Mouse (Mus musculus): ENCODE results near the gene Cox5a. TPM values are rescaled to one million over a fixed set of nuclear protein-coding genes. Genes with fewer than 3 reads are reported as not detected.

Cox5a gene
- polyA plus RNA-seq, 1 experiment from 2014 or later: 770 TPM

DNA sequence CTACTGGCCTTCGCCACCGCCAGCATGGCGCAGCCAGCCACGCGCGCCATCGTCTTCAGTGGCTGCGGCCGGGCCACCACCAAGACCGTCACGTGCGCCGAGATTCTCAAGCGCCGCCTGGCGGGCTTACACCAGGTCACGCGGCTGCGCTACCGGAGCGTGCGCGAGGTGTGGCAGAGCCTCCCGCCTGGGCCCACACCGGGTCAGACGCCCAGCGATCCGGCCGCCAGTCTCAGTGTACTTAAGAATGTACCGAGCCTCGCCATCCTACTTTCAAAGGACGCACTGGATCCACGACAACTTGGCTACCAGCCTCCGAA lies 16.7 kb upstream of the Cox5a start:
- Histone ChIP-seq H3K4me2 (replicated peaks) (peak overlapping the region; percentile 80), H3K36me3 (no peaks in the 10 kb centered on the region), H3K4me1 (peaks cover 51% of the 10 kb centered on the region), H3K9ac (peak overlapping the region; percentile 47), H3K9me3 (no peaks in the 10 kb centered on the region), H3K4me3 (peak overlapping the region; percentile 36), H3K27me3 (replicated peaks) (peaks cover 64% of the 10 kb centered on the region), H3K27ac (no peak overlapping the region)
- ATAC-seq (ENCODE audit: low FRiP score, low read depth): peak; percentile 41; the same call in 1 of the 2 replicates
- 1% methylated on average over 34 of the region's 34 CpGs for WGBS

DNA sequence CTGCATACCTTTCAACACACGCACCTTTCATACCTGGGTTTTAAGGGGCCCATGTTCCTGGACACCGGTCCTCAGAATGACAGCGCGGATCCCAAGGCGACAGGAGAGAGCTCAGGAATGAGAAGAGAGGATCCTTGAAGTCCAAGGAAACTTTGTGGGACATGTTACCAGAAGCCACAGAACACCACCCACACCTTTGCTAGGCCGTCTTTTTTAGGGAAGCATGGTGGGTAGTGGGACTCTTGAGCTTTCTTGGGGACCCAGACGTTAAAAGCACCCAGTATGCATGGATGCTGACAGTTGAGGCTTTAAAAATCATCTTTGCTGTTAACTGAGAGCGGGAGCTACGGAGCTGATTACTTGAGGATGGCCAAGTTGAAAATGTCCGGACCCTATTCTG lies 16.2 kb upstream of the Cox5a start:
- peak overlapping the region; percentile 80 for H3K4me2 ChIP-seq (replicated peaks)
- H3K4me1 ChIP-seq: peaks cover 51% of the 10 kb centered on the region
- H3K9me3 ChIP-seq: no peaks in the 10 kb centered on the region
- peaks cover 60% of the 10 kb centered on the region for H3K27me3 ChIP-seq (replicated peaks)
- H3K4me3 ChIP-seq: no peak overlapping the region
- no peak for ATAC-seq (ENCODE audit: low FRiP score, low read depth)
- H3K36me3 ChIP-seq: no peaks in the 10 kb centered on the region
- 51% methylated on average over 10 of the region's 10 CpGs for WGBS
- no peak overlapping the region for H3K27ac ChIP-seq
- H3K9ac ChIP-seq: no peak overlapping the region

DNA sequence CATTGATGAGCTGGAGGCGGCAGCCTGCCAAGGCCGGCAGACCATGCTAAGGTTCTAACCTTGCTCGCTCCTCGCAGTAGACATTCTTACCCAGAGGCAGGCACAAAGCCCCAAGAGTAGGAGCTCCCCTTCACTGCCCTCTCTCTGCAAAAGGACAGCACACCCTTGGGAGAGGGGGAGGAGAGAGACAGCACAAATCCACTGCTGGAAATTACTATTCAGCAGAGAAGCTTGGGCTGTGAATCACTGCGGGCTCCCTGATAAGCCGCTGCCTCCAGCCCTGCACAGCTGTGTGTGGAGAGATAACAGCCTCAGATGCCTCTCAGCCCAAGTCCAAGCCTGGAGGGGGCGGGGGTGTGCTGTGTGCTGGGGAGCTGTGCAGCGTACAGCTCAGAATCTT lies 15.4 kb upstream of the Cox5a start:
- peak overlapping the region; percentile 14; the same call in 1 of the 2 replicates for H3K9ac ChIP-seq
- H3K4me2 ChIP-seq (replicated peaks): peak overlapping the region; percentile 80
- WGBS: 17% methylated on average over 8 of the region's 8 CpGs
- peak; percentile 57; the same call in 1 of the 2 replicates for ATAC-seq (ENCODE audit: low FRiP score, low read depth)
- no peak overlapping the region for H3K4me3 ChIP-seq
- H3K27me3 ChIP-seq (replicated peaks): peaks cover 52% of the 10 kb centered on the region
- peaks cover 51% of the 10 kb centered on the region for H3K4me1 ChIP-seq
- peak overlapping the region; percentile 18; the same call in 1 of the 2 replicates for H3K27ac ChIP-seq
- H3K9me3 ChIP-seq: no peaks in the 10 kb centered on the region
- no peaks in the 10 kb centered on the region for H3K36me3 ChIP-seq

DNA sequence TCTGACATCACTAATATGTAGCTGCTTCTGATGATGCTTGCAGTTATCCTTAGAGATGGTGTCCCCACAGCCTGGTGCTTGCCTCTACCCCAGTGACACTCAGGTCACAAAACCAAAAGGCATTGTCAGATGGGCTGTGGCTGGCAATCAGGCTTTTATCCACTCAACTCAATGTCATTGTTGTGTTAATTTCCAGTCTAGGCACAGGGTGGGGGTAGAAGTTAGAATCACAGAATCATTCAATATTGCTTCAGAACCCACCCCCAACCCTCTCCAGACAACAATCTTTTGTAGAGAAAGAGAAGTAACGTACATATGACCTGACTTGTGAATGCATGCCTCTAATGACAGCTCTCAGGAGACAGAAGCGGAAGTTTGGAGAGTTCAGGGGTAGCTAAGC lies 10.5 kb upstream of the Cox5a start:
- Histone ChIP-seq H3K4me2 (replicated peaks) (no peak overlapping the region), H3K9me3 (no peaks in the 10 kb centered on the region), H3K4me3 (no peak overlapping the region), H3K27me3 (replicated peaks) (peaks cover 9% of the 10 kb centered on the region), H3K9ac (no peak overlapping the region), H3K36me3 (no peaks in the 10 kb centered on the region), H3K27ac (no peak overlapping the region), H3K4me1 (peaks cover 7% of the 10 kb centered on the region)
- 54% methylated on average over 2 of the region's 2 CpGs for WGBS
- ATAC-seq (ENCODE audit: low FRiP score, low read depth): no peak

DNA sequence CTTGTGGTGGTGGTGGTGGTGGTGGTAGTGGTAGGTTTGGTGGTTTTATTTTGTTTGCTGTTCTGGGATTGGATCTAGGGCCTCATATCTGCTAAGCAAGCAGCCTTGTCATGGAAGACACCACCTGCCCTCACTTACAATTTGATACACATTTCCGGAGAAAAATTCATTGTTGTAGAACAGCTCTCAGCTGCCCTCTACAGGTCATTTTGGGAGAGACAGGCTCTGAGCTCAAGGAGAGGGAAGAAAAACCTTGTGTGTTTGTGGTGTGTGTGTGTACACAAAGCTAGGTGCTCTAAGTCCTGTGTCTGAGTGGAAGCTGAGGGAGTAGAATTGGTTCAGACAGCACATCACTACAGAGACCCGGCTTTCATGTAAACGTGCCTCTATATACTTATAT lies 4.0 kb upstream of the Cox5a start:
- WGBS: 8% methylated on average over 3 of the region's 3 CpGs
- Histone ChIP-seq H3K27ac (no peak overlapping the region), H3K4me3 (no peak overlapping the region), H3K4me1 (peaks cover 2% of the 10 kb centered on the region), H3K9ac (no peak overlapping the region), H3K27me3 (replicated peaks) (no peaks in the 10 kb centered on the region), H3K36me3 (no peaks in the 10 kb centered on the region), H3K9me3 (no peaks in the 10 kb centered on the region), H3K4me2 (replicated peaks) (no peak overlapping the region)
- no peak for ATAC-seq (ENCODE audit: low FRiP score, low read depth)

DNA sequence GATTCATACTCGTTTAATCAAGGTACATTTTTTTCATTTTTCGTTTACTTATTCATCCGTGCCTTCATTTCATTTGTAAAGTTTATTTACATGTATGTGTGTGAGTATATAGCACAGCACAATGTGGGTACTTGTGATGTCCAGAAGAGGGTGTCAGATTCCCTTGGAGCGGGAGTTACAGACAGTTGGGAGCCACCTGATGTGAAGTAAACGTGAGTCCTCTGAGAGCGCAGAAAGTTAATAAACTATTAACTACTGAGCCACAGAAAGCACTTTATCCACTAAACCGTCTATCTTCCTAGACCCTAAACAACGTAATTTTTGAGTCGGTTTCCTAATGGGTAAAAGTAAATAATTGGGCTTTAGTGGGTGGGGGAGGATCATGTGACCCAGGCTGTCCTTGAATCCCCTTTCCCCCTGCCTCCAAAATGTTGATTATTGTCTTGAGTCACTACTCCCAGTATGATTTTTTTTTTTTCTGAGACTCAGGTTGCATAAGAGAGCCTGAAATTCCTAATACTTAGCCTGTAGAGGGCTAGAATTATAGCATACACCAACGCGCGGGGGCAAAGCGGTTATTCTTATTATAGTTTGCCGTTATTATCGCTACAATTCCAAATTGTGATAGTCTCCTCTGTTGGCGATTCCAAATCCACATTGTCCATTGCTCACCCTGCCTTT lies 559 bp upstream of the Cox5a start:
- H3K9ac ChIP-seq: peak overlapping the region; percentile 96
- H3K27me3 ChIP-seq (replicated peaks): no peaks in the 10 kb centered on the region
- no peaks in the 10 kb centered on the region for H3K9me3 ChIP-seq
- peak overlapping the region; percentile 85 for H3K4me2 ChIP-seq (replicated peaks)
- H3K4me1 ChIP-seq: peaks cover 17% of the 10 kb centered on the region
- no peak overlapping the region for H3K27ac ChIP-seq
- peak overlapping the region; percentile 98 for H3K4me3 ChIP-seq
- H3K36me3 ChIP-seq: no peaks in the 10 kb centered on the region
- peak; percentile 15 for ATAC-seq (ENCODE audit: low FRiP score, low read depth)
- WGBS: 26% methylated on average over 16 of the region's 16 CpGs

DNA sequence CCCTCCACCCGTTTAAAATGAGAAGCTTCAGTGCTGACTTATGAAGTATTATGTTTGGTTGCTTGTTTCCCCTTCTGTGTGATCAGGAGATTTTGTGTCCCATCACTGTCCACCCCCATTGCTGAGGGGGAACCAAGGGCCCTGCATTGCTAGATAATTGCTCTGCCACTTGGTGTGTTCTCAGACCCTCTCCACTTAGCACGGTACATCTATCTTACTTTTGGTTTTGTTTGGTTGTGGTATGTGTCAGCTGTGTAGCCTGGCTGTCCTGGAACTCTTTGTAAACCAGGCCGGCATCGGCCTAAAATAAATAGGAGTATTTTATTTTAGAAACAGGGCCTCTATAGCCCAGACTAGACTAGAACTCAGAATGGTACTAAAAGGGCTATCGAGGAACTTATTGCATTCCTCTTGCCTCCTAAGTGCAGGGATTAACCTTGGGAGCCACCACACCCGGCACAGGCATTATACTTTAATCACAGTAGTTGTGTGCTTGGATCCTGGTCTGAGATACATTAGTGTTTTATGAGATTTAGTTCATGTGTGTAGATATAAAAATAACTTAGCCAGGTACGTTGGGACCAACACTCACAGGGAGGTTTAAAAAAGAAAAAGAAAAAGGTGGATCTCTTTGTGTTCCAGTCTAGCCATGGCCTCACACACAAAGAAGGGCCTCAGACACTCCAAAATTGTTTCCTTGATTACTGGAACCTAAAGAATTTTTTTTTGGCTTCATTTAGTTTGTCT lies 1.2 kb downstream of the Cox5a start:
- no peaks in the 10 kb centered on the region for H3K27me3 ChIP-seq (replicated peaks)
- WGBS: 41% methylated on average over 7 of the region's 7 CpGs
- H3K27ac ChIP-seq: no peak overlapping the region
- no peaks in the 10 kb centered on the region for H3K9me3 ChIP-seq
- H3K9ac ChIP-seq: peak overlapping the region; percentile 96
- peaks cover 17% of the 10 kb centered on the region for H3K4me1 ChIP-seq
- no peak for ATAC-seq (ENCODE audit: low FRiP score, low read depth)
- H3K4me3 ChIP-seq: peak overlapping the region; percentile 98
- no peaks in the 10 kb centered on the region for H3K36me3 ChIP-seq
- H3K4me2 ChIP-seq (replicated peaks): peak overlapping the region; percentile 85

DNA sequence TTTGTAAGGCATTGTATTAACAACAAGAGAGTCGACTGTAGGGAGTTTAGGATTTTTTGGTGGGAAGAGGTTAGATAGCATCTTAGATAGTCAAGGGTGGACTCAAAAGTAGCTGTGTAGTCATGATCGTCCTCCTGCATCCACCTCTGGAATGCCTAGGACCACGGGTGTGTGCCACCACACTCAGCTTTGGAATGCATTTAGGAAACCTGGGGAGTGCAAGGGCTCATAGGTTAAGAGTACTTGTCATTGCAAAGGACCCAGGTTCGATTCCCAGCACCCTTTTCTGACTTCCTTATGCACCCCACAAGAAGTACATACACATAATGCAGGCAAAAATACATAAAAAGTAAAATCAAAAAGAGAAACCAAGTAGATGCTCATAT lies 1.8 kb downstream of the Cox5a start:
- H3K27me3 ChIP-seq (replicated peaks): no peaks in the 10 kb centered on the region
- peaks cover 17% of the 10 kb centered on the region for H3K4me1 ChIP-seq
- no peak overlapping the region for H3K9ac ChIP-seq
- H3K4me3 ChIP-seq: peak overlapping the region; percentile 98; the same call in 1 of the 2 replicates
- no peaks in the 10 kb centered on the region for H3K36me3 ChIP-seq
- H3K9me3 ChIP-seq: no peaks in the 10 kb centered on the region
- H3K27ac ChIP-seq: no peak overlapping the region
- H3K4me2 ChIP-seq (replicated peaks): peak overlapping the region; percentile 85
- 85% methylated on average over 4 of the region's 4 CpGs for WGBS
- ATAC-seq (ENCODE audit: low FRiP score, low read depth): no peak

DNA sequence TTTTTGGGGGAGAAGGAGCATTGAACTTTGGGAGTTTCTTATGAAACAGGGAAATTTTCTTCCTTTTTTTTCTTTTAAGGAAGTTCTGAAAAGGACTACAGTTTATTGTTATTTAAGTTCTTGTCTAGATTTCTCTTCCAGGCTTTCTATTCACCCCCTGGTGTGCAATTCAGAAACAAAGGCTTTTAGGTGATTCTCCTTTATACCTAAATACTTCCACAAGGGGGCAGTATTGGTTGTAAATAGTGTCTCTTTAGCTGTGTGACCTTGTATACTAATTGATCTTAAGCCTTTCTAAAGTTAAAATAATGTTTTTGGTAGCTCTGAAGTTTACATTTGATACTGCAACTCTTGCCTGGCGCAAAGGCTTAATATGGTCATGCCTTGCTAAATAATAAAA lies 2.7 kb downstream of the Cox5a start:
- peaks cover 17% of the 10 kb centered on the region for H3K4me1 ChIP-seq
- ATAC-seq (ENCODE audit: low FRiP score, low read depth): no peak
- H3K27ac ChIP-seq: no peak overlapping the region
- H3K9ac ChIP-seq: no peak overlapping the region
- H3K9me3 ChIP-seq: no peaks in the 10 kb centered on the region
- 79% methylated on average over 1 of the region's 1 CpGs for WGBS
- no peak overlapping the region for H3K4me3 ChIP-seq
- H3K27me3 ChIP-seq (replicated peaks): no peaks in the 10 kb centered on the region
- H3K36me3 ChIP-seq: no peaks in the 10 kb centered on the region
- no peak overlapping the region; the same call in 1 of the 2 replicates for H3K4me2 ChIP-seq (replicated peaks)

DNA sequence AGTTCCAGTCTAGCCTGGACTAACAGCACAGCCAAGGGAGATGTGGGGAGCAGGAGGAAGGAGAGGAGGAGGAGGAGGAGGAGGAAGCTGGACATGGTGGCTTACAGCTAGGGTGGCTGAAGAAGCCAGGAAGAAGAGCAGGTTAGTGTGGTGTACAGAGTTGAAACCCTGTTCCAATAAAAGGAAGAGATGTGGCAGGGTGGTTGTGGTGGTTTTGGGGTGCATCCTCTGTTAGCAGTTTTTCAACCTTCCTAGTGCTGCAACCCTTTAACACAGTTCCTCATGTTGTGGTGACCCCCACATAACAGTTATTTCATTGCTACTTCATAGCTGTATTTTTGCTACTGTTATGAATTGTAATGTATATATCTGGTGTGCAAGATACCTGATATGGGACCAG lies 3.4 kb downstream of the Cox5a start:
- Histone ChIP-seq H3K9ac (no peak overlapping the region), H3K9me3 (no peaks in the 10 kb centered on the region), H3K4me2 (replicated peaks) (no peak overlapping the region), H3K27me3 (replicated peaks) (no peaks in the 10 kb centered on the region), H3K27ac (no peak overlapping the region), H3K36me3 (no peaks in the 10 kb centered on the region), H3K4me3 (no peak overlapping the region), H3K4me1 (peaks cover 17% of the 10 kb centered on the region)
- no peak for ATAC-seq (ENCODE audit: low FRiP score, low read depth)

DNA sequence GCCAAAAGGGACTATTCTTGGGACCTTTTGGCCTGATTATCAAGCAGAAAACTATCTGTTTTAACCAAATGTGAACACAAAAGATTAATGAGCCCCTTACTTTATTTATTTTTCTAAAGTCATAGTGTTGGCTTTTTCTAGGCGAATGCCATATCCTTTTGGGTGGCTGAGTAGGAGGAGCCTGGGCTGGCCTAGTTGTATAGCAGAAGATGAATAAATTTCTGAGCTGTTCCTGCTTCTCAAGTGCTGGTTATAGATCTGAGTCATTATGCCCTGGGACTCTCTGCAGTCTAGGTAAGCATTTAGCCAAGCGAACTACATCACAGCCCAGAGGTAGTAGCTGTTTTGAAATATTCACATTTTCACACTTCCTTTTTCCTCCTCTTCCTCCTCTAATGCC lies 4.4 kb downstream of the Cox5a start:
- H3K4me2 ChIP-seq (replicated peaks): no peak overlapping the region
- H3K4me3 ChIP-seq: no peak overlapping the region
- 0 out of 2 replicates have a peak, but pooled peaks cover 3% of the 10 kb centered on the region for H3K36me3 ChIP-seq
- no peak overlapping the region for H3K9ac ChIP-seq
- H3K9me3 ChIP-seq: no peaks in the 10 kb centered on the region
- no peak overlapping the region for H3K27ac ChIP-seq
- no peak for ATAC-seq (ENCODE audit: low FRiP score, low read depth)
- H3K4me1 ChIP-seq: peaks cover 17% of the 10 kb centered on the region
- no peaks in the 10 kb centered on the region for H3K27me3 ChIP-seq (replicated peaks)
- WGBS: 84% methylated on average over 2 of the region's 2 CpGs

DNA sequence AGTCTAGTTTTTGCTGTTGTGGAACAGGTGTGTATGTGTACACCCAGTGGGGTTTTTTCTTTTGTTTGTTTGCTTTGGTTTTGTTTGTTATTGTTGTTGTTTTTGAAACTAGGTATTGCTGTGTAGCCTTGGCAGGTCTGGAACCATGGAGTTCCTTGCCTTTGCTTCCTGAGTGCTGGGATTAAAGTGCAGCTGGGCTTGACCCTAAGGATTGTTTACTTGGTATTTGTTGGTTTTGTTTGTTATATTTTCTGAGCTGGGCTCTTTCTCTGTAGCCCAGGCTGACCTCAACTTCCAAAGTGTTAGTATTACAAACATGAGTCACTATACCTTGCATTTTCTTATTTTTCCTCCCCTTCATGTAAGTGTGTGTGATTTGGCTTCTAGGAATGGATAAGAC lies 5.4 kb downstream of the Cox5a start:
- Histone ChIP-seq H3K9ac (no peak overlapping the region), H3K36me3 (peaks cover 8% of the 10 kb centered on the region), H3K27me3 (replicated peaks) (no peaks in the 10 kb centered on the region), H3K4me3 (no peak overlapping the region), H3K9me3 (no peaks in the 10 kb centered on the region), H3K4me2 (replicated peaks) (no peak overlapping the region), H3K4me1 (peaks cover 17% of the 10 kb centered on the region), H3K27ac (no peak overlapping the region)
- ATAC-seq (ENCODE audit: low FRiP score, low read depth): no peak

DNA sequence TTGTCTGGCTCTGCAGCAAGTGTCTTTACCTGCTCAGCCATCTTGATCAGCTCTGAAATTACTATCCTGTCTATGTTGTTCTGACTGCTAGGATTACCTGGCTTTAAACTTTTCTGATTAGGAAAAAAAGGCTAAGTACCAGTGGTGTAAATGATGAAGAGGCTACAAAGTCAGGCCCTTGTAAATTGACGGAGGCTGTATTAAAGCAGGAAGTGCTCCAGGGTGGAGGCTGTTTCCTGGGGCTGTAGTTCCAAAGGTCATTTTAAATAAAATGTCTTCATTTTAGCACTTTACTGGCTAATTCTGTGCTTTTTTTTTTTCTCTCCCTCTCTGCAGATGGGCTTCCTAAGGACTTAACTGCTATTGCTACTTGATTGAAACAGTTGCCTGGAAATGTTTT lies 10.9 kb downstream of the Cox5a start:
- no peak overlapping the region for H3K9ac ChIP-seq
- 81% methylated on average over 1 of the region's 1 CpGs for WGBS
- no peak for ATAC-seq (ENCODE audit: low FRiP score, low read depth)
- H3K4me1 ChIP-seq: peaks cover 4% of the 10 kb centered on the region; the same call in 1 of the 2 replicates
- no peak overlapping the region for H3K4me2 ChIP-seq (replicated peaks)
- H3K27me3 ChIP-seq (replicated peaks): no peaks in the 10 kb centered on the region
- H3K9me3 ChIP-seq: no peaks in the 10 kb centered on the region
- peaks cover 33% of the 10 kb centered on the region for H3K36me3 ChIP-seq
- no peak overlapping the region for H3K27ac ChIP-seq
- no peak overlapping the region for H3K4me3 ChIP-seq
